Mouse (Mus musculus): Measurements from ENCODE around the gene Rgs6.

Gene Rgs6

GRCm38 (mm10) chr12:82757367-82757766, 169.3 kb downstream of the Rgs6 start:
- no peak for DNase-seq (ENCODE audit: low spot score)

GRCm38 (mm10) chr12:82762046-82762445, 174.0 kb downstream of the Rgs6 start:
- DNase-seq (ENCODE audit: low spot score), result no peak

DNA sequence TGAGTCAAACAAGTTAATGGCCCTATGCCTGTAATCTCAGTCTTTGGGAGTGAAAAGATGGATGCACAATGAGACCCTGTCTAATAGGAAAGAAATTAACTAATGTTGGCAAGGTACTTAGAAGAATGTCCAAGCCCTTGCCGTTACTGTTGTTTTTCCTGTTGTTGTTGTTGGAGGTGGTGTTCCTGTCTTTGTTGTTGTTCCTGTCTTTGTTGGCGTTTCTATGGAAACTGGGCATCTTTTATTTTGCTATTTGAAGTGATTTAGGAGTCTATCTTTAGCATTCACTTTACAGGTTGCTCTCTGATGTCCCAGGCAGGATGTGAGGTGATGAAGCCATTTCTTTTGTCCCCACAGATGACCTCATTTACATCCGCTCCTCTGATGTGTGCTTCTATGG, 180.6 kb downstream of the Rgs6 start:
- DNase-seq (ENCODE audit: low spot score), result no peak

DNA sequence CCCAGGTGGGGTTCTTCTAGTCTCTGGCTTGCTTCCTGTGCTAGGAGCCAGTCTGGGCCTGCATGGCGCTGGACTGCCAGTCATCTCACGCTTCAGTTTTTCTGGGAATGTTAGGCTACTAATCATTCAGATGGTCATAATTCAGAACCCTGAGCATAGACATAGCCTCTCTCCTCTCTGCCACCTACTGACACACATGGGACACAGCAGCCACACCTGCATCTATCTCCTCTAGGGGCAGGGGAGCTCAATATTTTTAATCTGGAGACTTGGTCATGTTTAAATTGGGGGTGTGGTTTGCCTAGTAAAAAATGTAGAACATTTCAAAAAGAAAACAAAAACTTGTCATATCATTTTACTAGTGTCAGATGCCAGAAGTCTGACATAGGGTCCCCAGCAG, 184.1 kb downstream of the Rgs6 start:
- DNase-seq (ENCODE audit: low spot score), result no peak

- DNase-seq (ENCODE audit: low spot score), result no peak
Observed at GRCm38 (mm10) chr12:82774576-82774975, 186.5 kb downstream of the Rgs6 start.

GRCm38 (mm10) chr12:82776686-82777085, 188.6 kb downstream of the Rgs6 start:
- no peak for DNase-seq (ENCODE audit: low spot score)

DNA sequence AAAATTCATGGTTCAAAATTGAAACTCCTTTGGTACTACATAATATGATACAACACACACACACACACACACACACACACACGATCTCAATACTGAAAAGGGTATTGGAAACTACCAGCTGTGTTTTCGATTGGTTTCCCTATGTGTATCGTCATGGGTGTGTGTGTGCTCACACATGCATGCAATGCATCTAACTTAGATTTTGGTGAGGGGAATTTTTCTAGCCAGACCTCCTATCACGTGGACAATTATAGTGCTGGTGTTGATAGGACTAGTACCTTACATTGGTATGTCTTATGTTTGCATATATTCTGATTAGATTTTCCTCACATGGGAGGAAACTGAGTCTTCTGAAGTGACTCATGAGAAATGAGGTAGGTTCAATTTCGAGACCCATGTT, 192.8 kb downstream of the Rgs6 start:
- no peak for DNase-seq (ENCODE audit: low spot score)

GRCm38 (mm10) chr12:82781414-82781813, 193.3 kb downstream of the Rgs6 start:
- DNase-seq (ENCODE audit: low spot score), result no peak

DNA sequence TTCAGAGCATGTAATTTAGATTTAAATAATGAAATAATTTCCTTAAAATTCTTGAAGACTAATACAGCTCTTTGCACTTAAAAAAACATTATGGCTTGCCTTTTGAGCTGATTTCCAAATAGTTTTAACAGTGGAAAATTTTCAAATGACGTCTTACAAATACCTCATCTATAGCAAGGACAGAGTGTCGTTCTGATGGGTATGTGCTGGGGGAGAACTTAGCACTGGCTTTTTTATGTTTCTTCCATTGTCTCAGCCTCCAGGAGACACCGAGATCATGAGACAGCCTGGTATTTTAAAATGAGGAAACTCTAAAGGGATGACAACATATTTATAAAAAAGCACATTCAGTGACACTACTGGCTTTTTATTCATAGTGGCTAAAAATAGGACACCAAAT, 204.0 kb downstream of the Rgs6 start:
- no peak for DNase-seq (ENCODE audit: low spot score)

GRCm38 (mm10) chr12:82799892-82800291, 211.8 kb downstream of the Rgs6 start:
- no peak for DNase-seq (ENCODE audit: low spot score)

GRCm38 (mm10) chr12:82801736-82802135, 213.6 kb downstream of the Rgs6 start:
- DNase-seq (ENCODE audit: low spot score), result no peak

DNA sequence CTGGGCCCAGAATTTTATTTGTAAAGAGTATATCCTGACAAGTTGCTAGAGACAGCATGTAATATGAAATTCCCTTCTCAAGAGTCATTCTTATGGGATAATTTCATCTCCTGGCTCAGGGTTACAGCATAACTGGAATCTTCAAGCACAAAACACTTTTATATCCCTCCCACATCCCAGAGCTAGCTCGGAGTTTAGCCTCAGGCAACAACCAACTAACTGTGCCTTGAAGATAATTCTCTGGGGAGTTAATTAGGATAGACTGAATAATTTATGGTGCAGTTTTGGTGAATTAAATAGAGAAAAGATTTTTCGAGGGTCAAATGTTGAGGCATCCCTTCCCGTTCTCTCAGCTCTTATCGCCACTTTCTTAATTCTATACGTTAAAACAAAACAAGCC, 214.6 kb downstream of the Rgs6 start:
- DNase-seq (ENCODE audit: low spot score), result no peak

DNA sequence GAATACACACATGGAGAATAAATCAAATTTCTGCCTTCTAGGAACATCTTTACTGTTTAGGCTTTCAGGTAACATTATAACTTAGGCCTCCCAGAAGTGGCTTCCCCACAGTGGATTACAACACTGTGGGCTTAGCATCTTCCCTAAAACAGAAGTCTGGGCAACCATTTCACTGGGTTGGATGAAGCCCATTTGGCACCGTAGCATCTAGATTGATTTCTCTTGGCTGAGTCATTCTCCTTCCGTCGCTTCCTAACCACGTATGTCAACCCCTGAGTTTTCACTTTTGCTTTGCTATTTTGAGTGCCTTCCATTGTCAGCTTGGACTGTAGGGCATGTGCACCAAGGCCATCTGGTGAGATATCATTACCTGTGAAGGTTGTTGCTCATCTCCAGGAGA, 217.1 kb downstream of the Rgs6 start:
- DNase-seq (ENCODE audit: low spot score), result no peak

DNA sequence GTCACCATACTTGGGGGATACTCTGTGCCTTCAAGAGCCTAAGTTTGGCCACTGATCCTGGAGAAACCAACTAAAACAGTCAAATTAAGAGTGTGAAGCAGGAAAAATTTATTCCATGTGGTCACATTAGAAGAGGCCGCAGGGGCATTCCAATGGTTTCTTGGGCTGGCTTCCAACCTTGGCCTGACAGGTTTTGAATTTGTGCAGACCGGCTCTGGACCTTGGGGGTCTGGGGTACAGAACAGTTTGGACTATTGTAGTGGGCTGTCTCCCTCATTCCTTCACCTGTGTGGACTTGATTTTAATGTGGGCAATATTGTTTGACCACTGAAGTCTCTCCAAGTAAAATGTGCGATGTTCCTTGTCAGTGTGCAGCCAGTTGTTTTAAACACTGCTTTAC, 222.5 kb downstream of the Rgs6 start:
- DNase-seq (ENCODE audit: low spot score), result no peak

DNA sequence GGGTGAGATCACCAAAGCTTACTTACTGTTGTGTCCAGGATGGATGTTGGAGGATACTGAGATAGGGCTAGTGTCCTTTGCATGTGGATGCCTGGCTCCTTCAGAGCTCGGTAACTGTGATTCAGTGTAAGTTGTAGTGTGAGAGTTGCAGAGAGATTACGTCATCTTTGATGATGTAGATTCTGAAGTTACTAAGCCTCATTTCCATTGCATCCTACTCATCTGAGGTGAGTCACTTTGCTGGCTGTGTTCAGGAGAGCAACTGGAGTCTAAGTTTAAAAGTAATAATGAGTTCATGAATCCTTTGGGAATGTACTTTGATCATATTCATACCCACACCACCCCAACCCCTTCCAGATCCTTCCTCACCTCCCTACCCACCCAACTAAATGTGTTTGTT, 227.9 kb downstream of the Rgs6 start:
- DNase-seq (ENCODE audit: low spot score), result no peak

DNA sequence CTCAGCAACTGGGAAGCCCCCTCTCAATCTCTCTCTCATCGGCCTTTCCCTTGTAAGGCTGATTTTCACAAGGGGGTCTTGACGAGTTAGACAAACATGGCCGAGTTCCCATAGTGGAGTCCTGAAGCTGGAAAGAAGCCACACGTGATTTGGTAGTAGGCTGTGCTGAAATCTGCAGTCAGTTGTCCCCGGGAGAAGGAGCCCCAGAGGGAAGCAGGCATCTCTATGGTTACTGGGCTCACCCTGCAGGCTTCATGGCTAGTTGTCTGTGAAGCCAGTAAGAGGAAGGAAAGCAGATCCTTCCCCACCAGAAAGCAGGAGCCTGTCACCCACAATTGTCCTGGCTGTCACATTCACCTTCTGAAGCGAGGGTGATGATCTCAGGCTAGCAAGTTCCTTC, 231.2 kb downstream of the Rgs6 start:
- no peak for DNase-seq (ENCODE audit: low spot score)

- no peak for DNase-seq (ENCODE audit: low spot score)
Observed at GRCm38 (mm10) chr12:82819991-82820390, 231.9 kb downstream of the Rgs6 start.

DNA sequence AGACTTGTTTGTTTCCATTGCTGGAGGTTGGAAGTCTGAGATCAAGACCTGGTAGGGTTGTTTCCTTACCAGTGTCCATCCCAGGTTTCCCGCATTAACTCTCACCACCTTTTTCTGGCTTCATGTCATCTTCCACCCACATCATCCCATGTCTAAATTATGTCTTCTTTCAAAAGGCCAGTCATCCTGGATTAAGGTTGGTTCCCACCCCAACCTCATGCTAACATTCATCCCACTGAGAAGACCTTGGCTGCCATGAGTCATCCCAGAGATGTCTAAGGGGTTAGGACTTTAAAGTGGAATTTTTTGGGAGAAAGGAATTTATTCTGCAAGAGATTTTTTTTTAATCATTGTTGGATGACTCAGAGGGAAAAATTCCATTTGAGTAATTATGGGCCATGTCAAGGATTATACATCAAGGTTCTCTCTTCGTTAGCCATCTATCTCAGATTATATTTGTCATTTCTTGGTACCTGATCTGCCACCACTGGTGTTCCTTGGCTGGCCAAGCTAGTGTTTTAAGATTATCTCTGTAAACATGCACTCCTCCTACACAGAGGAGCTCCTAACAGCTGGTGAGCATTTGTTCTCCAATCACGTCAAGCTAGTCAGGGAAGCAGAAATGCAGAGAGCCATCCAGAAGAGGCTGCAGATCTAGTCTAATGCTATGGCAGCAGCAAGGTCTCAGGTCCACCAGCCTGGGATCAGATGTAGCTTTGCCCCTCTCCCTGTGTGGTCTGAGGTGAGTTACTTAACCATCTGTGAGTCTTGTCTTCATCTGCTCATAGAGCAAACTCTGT, 234.9 kb downstream of the Rgs6 start:
- DNase-seq (ENCODE audit: low spot score), result no peak

DNA sequence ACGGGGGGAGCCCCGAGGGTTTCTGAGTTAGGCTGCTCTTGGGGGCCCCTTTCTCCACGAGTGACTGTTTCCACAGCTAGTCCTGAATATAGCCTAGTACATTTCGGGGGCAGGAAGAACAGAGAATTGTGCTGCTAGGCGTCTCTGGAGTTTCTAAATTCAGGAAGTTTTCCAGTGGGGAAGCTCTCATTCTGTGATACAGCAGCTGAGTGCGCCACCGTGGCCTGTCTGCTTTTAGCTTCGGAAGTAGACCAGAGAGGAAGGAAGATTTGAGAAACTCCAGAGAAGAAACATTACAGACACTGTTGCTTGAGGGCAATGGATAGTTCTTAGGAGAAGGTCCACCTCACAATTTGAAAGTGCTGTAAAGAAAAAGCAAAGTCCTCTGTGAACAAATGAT, 242.2 kb downstream of the Rgs6 start:
- DNase-seq (ENCODE audit: low spot score), result no peak

- DNase-seq (ENCODE audit: low spot score), result no peak
Observed at GRCm38 (mm10) chr12:82838544-82838943, 250.5 kb downstream of the Rgs6 start.

DNA sequence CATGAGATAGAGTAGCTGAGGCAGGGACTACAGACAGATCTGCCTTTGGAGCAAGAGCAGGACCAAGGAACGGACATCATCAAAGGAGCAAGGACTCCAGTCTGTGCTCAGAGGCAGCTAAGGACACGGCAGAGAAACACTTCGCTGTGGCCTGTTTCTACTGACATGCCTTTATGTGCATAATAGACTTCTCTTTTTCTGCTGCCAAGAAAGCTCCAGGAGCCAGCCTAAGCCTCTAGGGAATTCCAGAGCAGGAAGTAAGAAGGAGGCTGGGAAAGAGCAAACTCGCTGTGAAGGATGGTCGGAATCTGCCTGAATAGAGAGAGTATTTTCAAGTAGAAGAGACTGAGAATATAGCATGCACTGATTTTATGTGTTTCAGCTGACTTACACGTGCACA, 253.5 kb downstream of the Rgs6 start:
- no peak for DNase-seq (ENCODE audit: low spot score)

DNA sequence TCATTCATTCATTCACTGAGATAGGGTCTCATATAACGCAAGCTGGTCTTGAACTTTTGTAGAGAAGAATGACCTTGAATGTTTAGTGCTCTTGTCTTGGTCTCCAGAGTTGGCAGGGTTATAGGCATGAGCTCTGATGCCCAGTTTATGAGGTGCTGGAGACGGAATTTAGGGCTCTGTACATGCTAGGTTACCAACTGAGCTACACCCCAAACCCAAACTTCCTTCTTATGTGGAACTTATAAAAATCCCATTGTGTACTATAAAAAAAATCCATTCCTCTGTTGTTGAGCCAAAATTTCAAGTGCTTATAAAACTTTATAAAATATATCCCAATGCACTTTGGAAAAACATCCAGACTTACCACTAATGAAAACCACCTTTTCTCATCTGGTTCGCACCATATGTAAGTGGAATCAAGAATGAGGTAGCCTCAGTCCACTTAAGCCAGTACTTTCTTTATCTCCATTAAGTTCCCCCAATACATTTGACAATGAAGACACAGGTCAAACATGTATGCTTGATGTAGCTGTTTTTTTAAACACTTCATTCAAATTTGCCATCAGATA, 260.3 kb downstream of the Rgs6 start:
- DNase-seq (ENCODE audit: low spot score), result no peak

DNA sequence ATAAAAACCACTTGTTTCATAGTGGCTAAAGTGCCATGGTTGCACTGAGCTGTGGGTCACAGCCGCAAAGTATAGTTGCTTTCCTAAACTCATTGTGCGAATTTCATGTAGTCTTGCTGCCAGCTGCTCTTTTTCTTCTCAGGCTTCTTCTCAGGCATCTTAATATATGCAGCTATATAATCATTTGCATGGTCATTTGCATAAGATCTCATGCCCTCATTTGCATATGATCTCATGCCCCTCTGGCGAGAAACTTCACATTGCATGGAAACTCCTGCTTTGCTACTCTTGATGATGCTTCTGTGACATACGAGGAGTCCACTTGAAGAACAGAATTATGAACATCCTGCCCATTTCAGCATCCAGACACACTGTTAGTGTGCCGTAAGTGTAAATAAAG, 266.8 kb downstream of the Rgs6 start:
- DNase-seq (ENCODE audit: low spot score), result no peak

Measured in adipocyte (in vitro differentiated cells).